Mouse (Mus musculus) pancreas, adult 10 weeks (tissue): ENCODE results near the gene Nat8f2. TPM values are rescaled to one million over a fixed set of nuclear protein-coding genes. Genes with fewer than 3 reads are reported as not detected.

ENCODE experiments used
- polyA plus RNA-seq: library from polyadenylated mRNA; stranded (reverse); fragments of 350-450 nt; fragmentation: Illumina TruSeq; extraction: RNeasy Lipid Tissue Mini Kit (QIAGEN cat#74804); gene quantifications from one replicate; pipeline ENCODE4 v1.2.3, GENCODE M21; 2015; ENCODE audit warnings: low read depth, low replicate concordance; ENCODE audit not compliant: insufficient read depth

Gene Nat8f2
- polyA plus RNA-seq = 0.31 TPM

DNA sequence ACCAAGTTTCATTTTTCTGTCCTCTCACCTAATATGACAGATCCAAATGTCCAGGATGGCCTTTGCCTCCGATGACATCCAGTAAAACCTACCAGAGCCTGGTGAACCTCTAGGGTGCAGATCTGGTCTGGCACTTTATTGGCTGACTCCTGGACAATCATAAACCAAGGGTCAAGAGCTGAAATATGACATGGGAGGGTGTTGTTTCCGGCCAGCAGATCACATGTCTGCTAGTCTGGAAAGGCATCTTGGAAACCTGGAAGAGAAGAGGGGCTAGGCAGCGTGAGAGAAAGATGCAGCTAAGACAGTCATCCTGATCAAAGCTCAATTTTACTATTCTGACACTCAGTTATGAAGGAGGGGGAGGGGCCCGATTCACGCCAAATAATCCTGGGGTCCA is at the start of gene Nat8f2:
TSS of gene Nat8f2 (minus strand) at position 153 of the 400 bp plus-strand sequence.

DNA sequence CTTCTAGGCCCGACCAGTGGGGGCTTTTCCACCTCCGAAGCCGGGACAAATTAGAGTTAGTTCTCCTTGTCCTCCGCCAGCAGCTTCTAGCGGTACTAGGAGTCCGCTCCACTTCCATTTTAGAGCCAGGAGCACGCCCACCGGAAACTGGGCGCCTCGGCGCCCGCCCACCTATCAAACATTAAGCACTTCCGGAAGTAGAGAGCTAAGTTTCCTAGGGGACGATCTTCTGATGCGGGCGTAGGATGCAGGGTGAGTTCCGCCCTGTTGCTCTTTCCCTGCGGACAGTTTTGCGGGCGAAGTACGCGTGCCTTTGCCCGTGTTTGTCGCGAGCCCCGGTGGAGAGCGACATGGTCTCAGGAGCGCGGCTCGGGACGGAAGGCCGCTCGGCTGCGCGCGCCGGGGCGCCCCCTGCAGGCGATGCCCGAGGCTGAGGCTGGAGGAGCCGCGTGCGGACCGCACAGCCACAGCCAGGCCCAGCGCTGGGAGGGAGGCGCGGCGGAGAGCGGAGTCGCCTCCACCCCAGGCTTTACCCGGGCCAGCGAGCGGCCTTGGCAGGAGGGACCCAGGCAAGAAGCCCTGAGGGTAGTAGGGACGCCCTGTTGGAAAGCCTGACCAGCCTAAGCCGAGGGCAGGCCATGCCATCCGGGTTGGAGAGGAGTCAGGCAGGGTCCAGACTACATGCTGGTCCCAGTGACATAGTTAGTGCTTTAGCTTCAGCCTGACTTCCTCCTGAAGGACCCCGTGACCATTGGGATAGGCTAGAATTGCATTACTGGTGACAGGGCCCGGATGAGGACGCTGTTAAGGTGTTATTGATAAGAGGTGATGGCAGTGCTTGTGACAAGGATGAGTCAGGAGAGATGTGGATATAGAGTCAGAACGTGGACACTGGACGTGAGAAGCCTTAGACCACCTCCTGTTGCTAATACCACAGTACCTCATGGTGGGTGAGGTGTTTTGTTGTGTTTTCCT is 46.9 kb upstream of the Nat8f2 start, which contains the start of gene Nat8f1:
TSS of gene Nat8f1 (minus strand) at position 149 of the 975 bp plus-strand sequence.

DNA sequence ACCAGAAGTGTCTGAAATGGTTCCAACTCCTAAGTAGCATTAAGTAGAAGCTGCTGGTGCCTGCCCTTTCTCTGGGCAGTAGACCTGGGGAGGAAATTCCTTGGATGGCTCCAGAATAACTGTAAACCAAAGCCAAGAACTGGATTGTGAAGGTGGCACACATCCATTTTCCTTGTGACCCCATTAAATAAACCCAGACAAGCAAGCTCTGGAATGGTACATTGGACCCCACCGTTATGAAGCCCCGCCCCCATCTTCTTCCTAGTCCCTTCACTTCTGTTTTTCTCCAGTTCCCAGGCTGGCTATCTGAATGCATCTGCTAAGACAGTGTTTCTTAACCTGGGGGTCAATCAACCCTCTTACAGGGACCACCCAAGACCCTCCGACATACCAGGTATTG is 42.6 kb upstream of the Nat8f2 start, which contains the start of gene Tprkb:
TSS of gene Tprkb (plus strand) at position 279 of the 400 bp plus-strand sequence.

DNA sequence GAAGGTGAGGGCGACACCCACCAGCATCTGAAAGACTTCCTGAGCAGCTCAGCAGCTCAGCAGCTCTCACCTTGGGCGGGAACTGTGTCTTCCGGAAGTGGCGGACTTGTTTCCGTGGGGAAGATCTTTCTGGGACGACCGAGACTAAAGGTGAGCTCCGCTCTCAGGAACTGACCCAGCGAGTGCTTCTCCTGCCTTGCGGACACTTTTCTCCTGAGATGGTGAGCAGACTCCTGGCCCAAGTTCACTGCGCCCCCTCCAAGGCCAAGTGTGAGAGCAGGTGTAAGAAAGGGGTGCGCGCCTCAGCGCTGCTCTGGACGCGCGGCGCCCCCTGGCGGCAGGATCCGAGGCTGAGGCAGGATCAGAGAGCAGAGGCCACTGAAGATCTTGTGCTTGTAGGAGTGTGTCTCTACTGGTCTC is 35.7 kb upstream of the Nat8f2 start, which contains the start of gene Nat8f4:
TSS of gene Nat8f4 (minus strand) at position 243 of the 420 bp plus-strand sequence.

DNA sequence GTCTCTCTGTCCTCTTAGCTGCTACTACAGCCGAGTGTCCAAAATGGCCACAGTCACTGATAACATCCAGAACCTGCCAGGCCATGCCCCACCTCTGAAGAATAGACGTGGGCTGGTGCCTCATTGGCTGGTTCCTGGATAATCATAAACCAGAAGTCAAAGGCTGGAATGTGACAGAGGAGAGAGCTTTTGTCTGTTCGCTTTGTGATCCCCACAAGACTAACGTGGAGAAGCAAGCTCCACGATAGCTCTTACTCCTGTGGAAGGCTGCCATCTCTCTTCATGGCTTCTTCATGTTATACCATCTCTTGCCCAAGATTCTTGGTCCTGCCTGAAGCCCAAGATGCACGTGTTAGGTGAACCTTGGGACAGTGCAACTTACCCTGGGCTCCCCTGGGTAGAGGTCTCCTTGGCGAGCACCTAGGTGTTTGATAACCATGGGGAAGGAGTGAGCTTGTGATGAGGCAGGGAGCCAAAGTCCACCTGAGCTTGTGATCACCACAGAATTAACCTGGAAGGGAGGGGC is 37.1 kb downstream of the Nat8f2 start, which contains the start of gene Nat8:
TSS of gene Nat8 (minus strand) at position 287 of the 526 bp plus-strand sequence.

DNA sequence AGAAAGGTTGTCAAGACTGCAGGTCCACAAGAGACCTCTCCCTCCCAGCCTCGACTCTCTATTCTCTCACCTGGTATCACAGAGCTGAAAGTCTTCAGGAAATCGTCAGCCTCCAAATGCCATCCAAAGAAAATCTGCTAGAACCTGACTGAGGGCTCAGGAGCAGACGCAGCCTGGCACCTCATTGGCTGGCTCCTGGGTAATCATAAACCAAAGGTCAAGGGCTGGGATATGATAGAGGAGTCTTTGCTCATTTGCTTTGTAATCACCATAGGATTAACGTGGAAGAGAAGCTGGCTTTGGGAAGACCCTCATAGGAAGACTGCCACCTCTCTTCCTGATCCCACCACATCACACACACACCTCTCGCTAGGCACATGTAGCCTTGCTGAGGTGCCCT is 48.1 kb downstream of the Nat8f2 start, which contains the start of the genes Nat8f6 and Nat8f5:
TSS of gene Nat8f6 (minus strand) at position 118 of the 400 bp plus-strand sequence.
TSS of gene Nat8f5 (minus strand) at position 136 of the 400 bp plus-strand sequence.

Other genes with a start within 250 kb of the Nat8f2 start
- gene Nat8f7, start 156.0 kb downstream of the Nat8f2 start, polyA plus RNA-seq = not detected
- gene Nat8f3, start 103.4 kb downstream of the Nat8f2 start, polyA plus RNA-seq = 0.57 TPM
- 1.5 TPM for gene Nat8f6, start 48.2 kb downstream of the Nat8f2 start, polyA plus RNA-seq
- not detected for gene Nat8f5, start 48.2 kb downstream of the Nat8f2 start, polyA plus RNA-seq
- 18.7 TPM for gene Nat8, start 37.1 kb downstream of the Nat8f2 start, polyA plus RNA-seq
- 3.1 TPM for gene Nat8f4, start 35.7 kb upstream of the Nat8f2 start, polyA plus RNA-seq
- 10.5 TPM for gene Tprkb, start 42.7 kb upstream of the Nat8f2 start, polyA plus RNA-seq
- gene Nat8f1, start 46.5 kb upstream of the Nat8f2 start, polyA plus RNA-seq = 28.5 TPM
- 21.0 TPM for gene Dusp11, start 92.5 kb upstream of the Nat8f2 start, polyA plus RNA-seq
- not detected for gene Figla, start 147.0 kb upstream of the Nat8f2 start, polyA plus RNA-seq
- gene Add2, start 159.5 kb upstream of the Nat8f2 start, polyA plus RNA-seq = 0.13 TPM